Mouse (Mus musculus): ENCODE measurements around the gene Zcwpw1.

Zcwpw1 gene

GRCm38 (mm10) chr5:137755425-137755824 lies 32.2 kb upstream of the Zcwpw1 start:
- DNase-seq (ENCODE audit: low spot score) = no peak

DNA sequence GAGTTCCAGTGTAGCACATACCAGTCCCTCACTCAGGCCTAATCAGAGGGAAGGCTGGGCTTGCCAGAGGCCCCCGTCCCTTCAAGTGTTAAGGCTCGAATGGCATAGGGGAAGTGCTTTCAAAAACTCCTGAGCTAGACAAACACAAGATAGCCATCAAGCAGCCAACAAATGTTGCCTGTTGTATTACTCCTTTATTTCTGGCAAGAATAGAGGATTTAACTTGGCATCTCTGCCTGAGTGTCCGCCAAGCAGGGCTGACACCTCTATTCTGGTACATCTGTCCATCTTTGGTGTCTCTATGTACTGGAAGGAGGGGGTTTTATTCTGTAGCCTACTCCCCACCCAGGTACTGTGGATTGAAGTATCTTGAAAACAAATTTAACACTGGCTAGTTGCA lies 31.5 kb upstream of the Zcwpw1 start:
- no peak for DNase-seq (ENCODE audit: low spot score)

GRCm38 (mm10) chr5:137756882-137757661 lies 30.5 kb upstream of the Zcwpw1 start:
- DNase-seq (ENCODE audit: low spot score) = no peak

GRCm38 (mm10) chr5:137757887-137758286 lies 29.7 kb upstream of the Zcwpw1 start:
- no peak for DNase-seq (ENCODE audit: low spot score)

- no peak for DNase-seq (ENCODE audit: low spot score)
These were observed 28.6 kb upstream of the Zcwpw1 start for GRCm38 (mm10) chr5:137758921-137759534.

- no peak for DNase-seq (ENCODE audit: low spot score)
These were observed 27.6 kb upstream of the Zcwpw1 start for GRCm38 (mm10) chr5:137759971-137760412.

- DNase-seq (ENCODE audit: low spot score) = no peak
These were observed 22.8 kb upstream of the Zcwpw1 start for GRCm38 (mm10) chr5:137764609-137765340.

DNA sequence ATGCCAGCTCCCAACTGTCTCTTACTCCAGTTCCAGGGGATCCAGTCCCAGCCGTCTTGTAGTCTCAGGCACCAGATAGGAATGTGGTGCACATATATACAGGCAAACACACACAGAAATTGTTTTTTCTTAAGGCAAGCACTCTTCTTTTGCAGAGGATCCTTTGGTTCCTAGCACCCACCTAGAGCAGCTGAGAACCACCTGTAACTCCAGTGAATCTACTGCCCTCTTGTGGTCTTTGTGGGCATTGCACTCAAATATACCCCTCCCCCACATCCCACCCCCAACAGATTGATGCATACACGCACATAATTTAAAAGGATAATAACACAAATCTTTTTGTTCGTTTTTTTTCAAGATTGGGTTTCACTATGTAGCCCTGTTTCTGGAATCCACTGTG lies 21.3 kb upstream of the Zcwpw1 start:
- DNase-seq (ENCODE audit: low spot score) = no peak

- no peak for DNase-seq (ENCODE audit: low spot score)
These were observed 19.1 kb upstream of the Zcwpw1 start for GRCm38 (mm10) chr5:137768475-137768874.

DNA sequence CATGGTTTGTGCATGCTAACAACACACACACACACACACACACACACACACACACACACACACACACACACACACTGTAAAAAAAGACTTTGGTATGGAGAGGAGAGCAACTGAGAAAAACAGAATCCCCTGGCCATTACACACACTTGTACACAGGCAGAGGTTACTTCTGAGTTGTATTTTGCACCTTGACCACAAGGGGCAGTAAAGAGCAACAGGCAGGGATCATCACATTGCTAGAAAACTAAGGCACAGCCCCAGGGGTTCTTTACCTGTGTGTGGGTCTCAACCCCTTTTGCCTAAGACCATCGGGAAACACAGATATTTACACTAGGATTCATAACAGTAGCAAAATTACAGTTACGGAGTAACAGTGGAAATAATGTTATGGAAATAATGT lies 16.9 kb upstream of the Zcwpw1 start:
- no peak for DNase-seq (ENCODE audit: low spot score)

- DNase-seq (ENCODE audit: low spot score) = no peak
These were observed 14.8 kb upstream of the Zcwpw1 start for GRCm38 (mm10) chr5:137772755-137773154.

DNA sequence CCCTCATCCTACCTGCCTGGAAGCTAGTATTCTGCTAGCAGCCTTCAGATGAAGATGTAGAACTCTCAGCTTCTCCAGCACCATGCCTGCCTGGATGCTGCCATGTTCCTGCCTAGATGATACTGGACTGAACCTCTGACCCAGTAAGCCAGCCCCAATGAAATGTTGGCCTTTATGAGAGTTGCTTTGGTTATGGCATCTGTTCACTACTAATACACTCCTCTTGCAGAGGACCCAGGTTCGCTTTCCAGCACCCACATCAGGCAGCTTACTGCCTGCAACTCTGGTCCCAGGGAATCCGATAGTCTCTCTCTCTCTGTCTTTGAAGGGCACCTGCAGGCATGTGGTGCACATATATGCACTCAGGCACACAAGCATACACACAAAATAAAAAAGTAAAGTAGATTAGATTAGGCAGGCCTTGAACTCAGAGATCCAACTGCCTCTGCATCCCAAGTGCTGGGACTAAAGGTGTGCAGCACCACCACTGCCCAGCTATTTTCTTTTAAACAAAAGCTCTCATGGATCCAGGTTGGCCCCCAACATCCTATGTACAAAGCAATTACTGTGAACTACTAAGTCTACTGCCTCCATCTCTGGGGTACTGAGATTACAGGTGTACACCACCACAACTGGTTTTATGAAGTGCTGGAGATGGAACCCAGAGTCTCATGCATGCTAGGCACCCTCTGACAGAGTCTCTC lies 11.9 kb upstream of the Zcwpw1 start:
- DNase-seq (ENCODE audit: low spot score) = no peak

GRCm38 (mm10) chr5:137776408-137776918 lies 11.1 kb upstream of the Zcwpw1 start:
- DNase-seq (ENCODE audit: low spot score) = no peak

- DNase-seq (ENCODE audit: low spot score) = no peak
These were observed 10.2 kb upstream of the Zcwpw1 start for GRCm38 (mm10) chr5:137777267-137777845.

- peak; percentile 84 for DNase-seq (ENCODE audit: low spot score)
These were observed 9.0 kb upstream of the Zcwpw1 start, which contains the start of gene Ppp1r35 for GRCm38 (mm10) chr5:137778635-137779034. Gene Ppp1r35, plus strand, starts transcription at chr5:137778849.

GRCm38 (mm10) chr5:137779053-137779933 lies 8.3 kb upstream of the Zcwpw1 start:
- DNase-seq (ENCODE audit: low spot score) = no peak

- DNase-seq (ENCODE audit: low spot score) = no peak
These were observed 5.9 kb upstream of the Zcwpw1 start for GRCm38 (mm10) chr5:137781661-137782060.

GRCm38 (mm10) chr5:137782776-137783522 lies 4.6 kb upstream of the Zcwpw1 start:
- no peak for DNase-seq (ENCODE audit: low spot score)

GRCm38 (mm10) chr5:137783901-137784540 lies 3.6 kb upstream of the Zcwpw1 start:
- no peak for DNase-seq (ENCODE audit: low spot score)

Measured in urinary bladder, postnatal 10 days (tissue).